Mouse (Mus musculus) activated CD4-positive, CD25-positive, alpha-beta regulatory T cell, adult 9 weeks (primary cell): ENCODE results near the gene Gm11568. TPM values are rescaled to one million over a fixed set of nuclear protein-coding genes. Genes with fewer than 3 reads are reported as not detected.

Experiments
- polyA plus RNA-seq: library from polyadenylated mRNA; unstranded; fragments of 100-300 nt; shearing (Covaris generic); gene quantifications from one replicate; pipeline ENCODE4 v1.2.1, GENCODE M21; 2017

The Gm11568 gene
- not detected for polyA plus RNA-seq

GRCm38 (mm10) chr11:99857617-99858016 lies at the start of gene Gm11568:
Gene Gm11568 (plus strand): TSS chr11:99857917.

GRCm38 (mm10) chr11:99809792-99810191 lies 47.9 kb upstream of the Gm11568 start, which contains the start of gene Krtap4-13:
Gene Krtap4-13 (minus strand): TSS chr11:99809892.

GRCm38 (mm10) chr11:99815566-99815965 lies 42.2 kb upstream of the Gm11568 start, which contains the start of gene Gm11564:
Gene Gm11564 (minus strand): TSS chr11:99815666.

GRCm38 (mm10) chr11:99837966-99838365 lies 19.8 kb upstream of the Gm11568 start, which contains the start of gene 2300003K06Rik:
Gene 2300003K06Rik (minus strand): TSS chr11:99838066.

GRCm38 (mm10) chr11:99851508-99851907 lies 6.2 kb upstream of the Gm11568 start, which contains the start of gene Krtap4-16:
Gene Krtap4-16 (minus strand): TSS chr11:99851608.

GRCm38 (mm10) chr11:99864176-99864575 lies 6.5 kb downstream of the Gm11568 start, which contains the start of gene Gm11559:
Gene Gm11559 (plus strand): TSS chr11:99864476.

GRCm38 (mm10) chr11:99873089-99873488 lies 15.4 kb downstream of the Gm11568 start, which contains the start of gene Krtap9-1:
Gene Krtap9-1 (plus strand): TSS chr11:99873389.

GRCm38 (mm10) chr11:99878887-99879286 lies 21.2 kb downstream of the Gm11568 start, which contains the start of gene Gm11567:
Gene Gm11567 (plus strand): TSS chr11:99879187.

GRCm38 (mm10) chr11:99907620-99908019 lies 49.9 kb downstream of the Gm11568 start, which contains the start of gene Krtap31-1:
Gene Krtap31-1 (plus strand): TSS chr11:99907920.

Other genes with a start within 250 kb of the Gm11568 start
- not detected for gene Gm11937, start 247.7 kb upstream of the Gm11568 start, polyA plus RNA-seq
- not detected for gene Krtap2-4, start 243.1 kb upstream of the Gm11568 start, polyA plus RNA-seq
- not detected for gene Gm11562, start 237.5 kb upstream of the Gm11568 start, polyA plus RNA-seq
- not detected for gene Krtap4-1, start 229.7 kb upstream of the Gm11568 start, polyA plus RNA-seq
- not detected for gene Krtap4-2, start 222.8 kb upstream of the Gm11568 start, polyA plus RNA-seq
- gene Krtap4-7, start 213.8 kb upstream of the Gm11568 start, polyA plus RNA-seq: not detected
- not detected for gene Gm11555, start 207.7 kb upstream of the Gm11568 start, polyA plus RNA-seq
- gene Gm11563, start 199.0 kb upstream of the Gm11568 start, polyA plus RNA-seq: not detected
- not detected for gene Krtap4-6, start 192.0 kb upstream of the Gm11568 start, polyA plus RNA-seq
- not detected for gene Gm14190, start 167.2 kb upstream of the Gm11568 start, polyA plus RNA-seq
- not detected for gene Gm14180, start 123.6 kb upstream of the Gm11568 start, polyA plus RNA-seq
- not detected for gene Gm11595, start 85.0 kb upstream of the Gm11568 start, polyA plus RNA-seq
- gene Krtap4-8, start 77.2 kb upstream of the Gm11568 start, polyA plus RNA-seq: not detected
- gene Krtap4-9, start 72.7 kb upstream of the Gm11568 start, polyA plus RNA-seq: not detected
- gene Gm11596, start 64.5 kb upstream of the Gm11568 start, polyA plus RNA-seq: not detected
- gene Gm11569, start 59.0 kb upstream of the Gm11568 start, polyA plus RNA-seq: not detected
- gene Gm11554, start 53.5 kb upstream of the Gm11568 start, polyA plus RNA-seq: not detected
- gene Krtap4-13, start 48.0 kb upstream of the Gm11568 start, polyA plus RNA-seq: not detected
- not detected for gene Gm11564, start 42.3 kb upstream of the Gm11568 start, polyA plus RNA-seq
- not detected for gene 2300003K06Rik, start 19.9 kb upstream of the Gm11568 start, polyA plus RNA-seq
- gene Krtap4-16, start 6.3 kb upstream of the Gm11568 start, polyA plus RNA-seq: not detected
- gene Gm11559, start 6.6 kb downstream of the Gm11568 start, polyA plus RNA-seq: not detected
- not detected for gene Krtap9-1, start 15.5 kb downstream of the Gm11568 start, polyA plus RNA-seq
- gene Gm11567, start 21.3 kb downstream of the Gm11568 start, polyA plus RNA-seq: not detected
- gene Krtap31-1, start 50.0 kb downstream of the Gm11568 start, polyA plus RNA-seq: not detected
- gene Gm11565, start 56.8 kb downstream of the Gm11568 start, polyA plus RNA-seq: not detected
- gene Krtap31-2, start 78.4 kb downstream of the Gm11568 start, polyA plus RNA-seq: not detected
- gene Krtap9-5, start 90.6 kb downstream of the Gm11568 start, polyA plus RNA-seq: not detected
- gene Krtap29-1, start 121.1 kb downstream of the Gm11568 start, polyA plus RNA-seq: not detected
- gene Krtap16-1, start 128.7 kb downstream of the Gm11568 start, polyA plus RNA-seq: not detected
- gene Krtap17-1, start 136.1 kb downstream of the Gm11568 start, polyA plus RNA-seq: not detected
- gene Krt33a, start 158.3 kb downstream of the Gm11568 start, polyA plus RNA-seq: not detected
- gene Krt33b, start 172.0 kb downstream of the Gm11568 start, polyA plus RNA-seq: not detected
- not detected for gene Krt34, start 183.6 kb downstream of the Gm11568 start, polyA plus RNA-seq
- not detected for gene Krt31, start 192.6 kb downstream of the Gm11568 start, polyA plus RNA-seq
- not detected for gene Krt32, start 230.3 kb downstream of the Gm11568 start, polyA plus RNA-seq
- not detected for gene Krt35, start 238.3 kb downstream of the Gm11568 start, polyA plus RNA-seq
- not detected for gene Krt36, start 247.7 kb downstream of the Gm11568 start, polyA plus RNA-seq